Mouse (Mus musculus) megakaryocyte, embryonic 14.5 days (primary cell): Measurements from ENCODE around the gene Flvcr2.

Experiments used
- FLI1 ChIP-seq: IDR thresholded peaks from 2 replicates; pipeline ENCODE4 v1.6.1; 2012; ENCODE audit warnings: low read length, inconsistent platforms, mixed read lengths
- GATA1 ChIP-seq: IDR thresholded peaks from 3 replicates; pipeline ENCODE4 v1.6.1; 2012; ENCODE audit warnings: mixed read lengths, low read length, inconsistent platforms, borderline replicate concordance

DNA sequence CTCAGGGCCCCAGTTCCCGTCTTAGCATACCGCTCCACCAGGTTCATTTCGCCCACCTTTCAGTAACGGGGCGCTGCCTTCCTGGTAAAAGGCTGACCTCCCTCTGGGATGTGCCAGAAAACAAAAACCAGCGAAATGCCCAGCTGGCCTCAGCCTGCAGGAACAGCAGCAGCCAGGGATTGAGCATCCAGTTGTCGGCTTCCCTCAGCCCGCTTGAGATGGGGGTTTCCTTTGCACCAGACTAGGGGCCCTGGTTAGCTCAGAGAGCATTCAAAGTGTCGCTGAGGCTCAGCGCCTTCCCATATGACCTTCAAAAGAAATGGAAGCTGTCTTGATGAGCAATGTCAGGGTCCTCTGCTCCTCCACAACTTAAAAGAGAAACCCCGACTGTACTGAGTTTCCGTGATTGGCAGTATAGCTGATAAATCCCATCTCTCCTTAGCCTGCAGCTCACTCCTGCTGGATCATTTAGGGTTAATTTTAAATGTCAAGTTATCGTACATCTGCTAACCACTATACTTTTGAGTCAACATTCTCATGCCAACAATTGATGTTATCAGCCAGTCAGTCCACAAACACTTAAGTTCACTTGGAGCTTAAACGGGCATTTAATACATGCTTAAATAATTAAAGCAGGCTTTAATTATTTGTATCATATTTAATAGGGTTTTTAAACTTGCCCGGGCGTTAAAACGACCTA, 40.4 kb upstream of the Flvcr2 start:
- TF ChIP-seq GATA1 = no peak
- TF ChIP-seq FLI1 = no peak
